Mouse (Mus musculus): ENCODE measurements around the gene Gm20388.

GRCm38 (mm10) chr8:122488387-122488786 lies 2577.7 kb downstream of the Gm20388 start:
- TF ChIP-seq CTCF (IDR thresholded peaks at IDR 0.05; ENCODE audit: low read depth) (no peak), EP300 (IDR thresholded peaks at IDR 0.05; ENCODE audit: low read depth) (no peak)
